Mouse (Mus musculus) layer of hippocampus, postnatal 14 days (tissue): ENCODE measurements around the gene Sfxn3. TPM values are rescaled to one million over a fixed set of nuclear protein-coding genes. Genes with fewer than 3 reads are reported as not detected.
"Not testable (repeated sequence)": the region's sequence is repeated elsewhere in the genome, so short reads cannot be mapped to it uniquely, and the experiment has no call there.

Experiments used
- DNase-seq, 2 experiments: peaks; one replicate each; pipeline ENCODE4 v3.0.0; 2021 to 2022; ENCODE audit warnings: low spot score in 2 of 2, mixed read lengths in 1 of 2
- total RNA-seq, 2 experiments: library from RNA; stranded (reverse); gene quantifications; 2 replicates each; pipeline ENCODE4 v1.2.3; 2021

The Sfxn3 gene
- total RNA-seq, 2 experiments from 2014 or later: 113 to 117 TPM

DNA sequence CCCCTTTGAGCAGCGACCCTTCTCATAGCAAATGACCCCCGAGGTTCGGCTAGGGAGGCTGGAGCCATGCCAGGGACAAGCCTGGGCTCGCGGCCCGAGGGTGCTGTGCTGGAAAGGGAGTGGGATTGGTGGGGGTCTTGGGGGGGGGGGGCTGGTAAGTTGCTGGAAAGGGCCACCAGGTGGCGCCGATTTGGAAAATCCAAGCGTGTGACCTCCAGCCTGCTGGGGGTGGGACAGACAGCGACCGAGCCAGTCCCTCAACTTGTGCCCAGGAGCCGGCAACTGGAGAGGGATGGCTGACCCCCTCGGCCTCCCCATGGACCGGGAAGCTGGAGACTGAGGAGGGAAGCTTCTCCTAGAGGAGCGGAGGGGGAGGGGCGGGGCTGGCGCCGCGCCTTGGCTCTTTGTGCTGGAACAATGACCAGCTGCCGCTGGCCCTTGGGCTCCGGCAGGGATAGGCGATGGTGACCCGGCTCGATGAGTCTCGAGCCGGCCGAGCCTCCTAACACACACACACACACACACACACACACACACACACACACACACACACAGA, 30.0 kb upstream of the Sfxn3 start:
- DNase-seq: peak; percentile 81 to 83

DNA sequence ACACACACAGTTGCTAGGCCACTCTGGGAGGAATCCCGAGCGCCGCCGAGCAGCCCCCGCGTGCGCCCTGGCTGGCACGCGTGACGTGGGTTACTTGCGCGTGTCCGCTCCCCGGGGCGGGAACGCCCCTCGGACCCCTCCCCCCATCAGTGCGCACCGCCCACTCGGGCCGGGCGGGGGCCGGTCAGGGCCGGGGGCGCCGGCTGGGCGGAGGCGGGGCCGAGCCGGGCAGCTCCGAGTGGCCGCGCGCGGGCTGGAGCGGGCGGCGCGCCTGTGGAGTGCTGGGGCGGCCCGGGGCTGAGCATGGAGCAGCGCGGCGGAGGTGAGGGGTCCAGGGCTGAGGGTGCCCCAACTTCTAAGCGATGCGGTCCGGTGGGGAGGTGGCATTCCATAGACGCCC, 29.4 kb upstream of the Sfxn3 start:
- peak; percentile 80 to 83 for DNase-seq

DNA sequence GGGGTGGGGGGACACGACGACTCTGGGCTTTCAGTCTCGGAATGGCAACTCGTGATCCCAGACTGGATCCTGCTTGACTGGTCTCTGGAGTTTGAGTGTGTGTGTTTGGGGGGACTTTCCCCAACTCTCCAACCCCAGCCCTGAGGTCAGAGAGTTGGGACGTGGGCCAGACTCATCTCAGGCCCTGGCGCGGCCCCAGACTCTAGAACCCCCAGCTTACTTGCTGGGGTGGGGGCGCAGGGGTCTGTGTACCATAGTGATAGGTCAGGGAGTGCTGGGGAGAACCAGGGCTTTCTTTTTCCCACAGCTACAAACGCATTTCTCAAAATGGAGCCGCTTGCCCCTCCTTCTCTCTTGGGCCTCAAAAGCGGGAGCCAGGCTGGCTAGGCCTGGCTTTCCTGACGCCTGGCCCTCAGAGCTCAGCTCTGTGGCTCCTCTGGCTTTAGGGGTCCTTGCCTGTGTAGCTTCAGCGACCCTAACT, 28.9 kb upstream of the Sfxn3 start:
- no peak for DNase-seq

DNA sequence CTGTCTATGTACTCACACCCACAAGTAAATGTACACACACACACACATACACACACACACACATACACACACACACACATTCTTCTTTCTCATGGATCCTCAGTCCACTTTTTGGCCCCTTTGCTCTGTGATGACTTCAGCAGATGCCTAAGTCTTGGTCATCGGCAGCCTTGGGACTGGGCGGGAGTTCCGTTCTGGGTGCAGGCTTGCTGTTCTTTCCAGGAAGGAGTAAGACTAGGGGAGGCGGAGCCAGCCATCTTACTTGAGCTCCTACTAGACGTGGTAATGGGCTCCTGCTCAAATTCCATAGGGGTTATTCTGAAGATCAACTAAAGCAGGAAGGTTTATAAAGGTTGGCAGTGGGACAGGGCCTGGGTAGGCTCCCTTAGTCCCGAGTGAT, 27.0 kb upstream of the Sfxn3 start:
- DNase-seq: no peak

DNA sequence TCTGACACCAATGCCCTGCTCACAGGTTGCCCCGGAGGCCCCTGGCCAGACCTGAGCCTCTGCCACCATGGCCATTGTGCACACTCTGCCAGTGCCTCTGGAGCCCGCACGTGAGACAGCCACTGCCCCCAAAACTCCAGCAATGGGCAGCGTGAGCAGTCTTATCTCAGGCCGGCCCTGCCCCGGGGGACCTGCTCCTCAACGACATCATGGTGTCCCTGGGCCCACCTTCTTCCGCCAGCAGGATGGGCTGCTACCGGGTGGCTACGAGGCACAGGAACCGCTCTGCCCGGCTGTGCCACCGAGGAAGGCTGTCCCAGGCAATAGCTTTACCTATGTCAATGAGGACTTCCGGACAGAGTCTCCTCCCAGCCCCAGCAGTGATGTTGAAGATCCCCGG, 25.9 kb upstream of the Sfxn3 start:
- DNase-seq: no peak

DNA sequence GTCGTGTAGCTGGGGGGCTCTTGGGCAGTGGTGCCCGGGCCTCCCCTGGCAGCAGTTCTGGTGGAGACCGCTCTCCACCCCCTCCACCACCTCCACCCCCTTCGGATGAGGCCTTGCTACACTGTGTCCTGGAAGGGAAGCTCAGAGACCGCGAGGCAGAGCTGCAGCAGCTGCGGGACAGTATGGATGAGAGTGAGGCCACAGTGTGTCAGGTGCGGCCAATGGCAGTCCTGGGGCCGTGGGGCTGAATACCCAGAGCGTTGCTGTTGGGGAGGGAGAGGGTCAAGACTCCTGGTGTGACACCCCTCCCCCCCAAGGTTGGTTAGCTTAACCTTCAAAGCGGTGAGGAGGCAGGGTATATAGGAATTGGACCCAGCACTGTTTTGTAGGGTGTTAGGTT, 23.3 kb upstream of the Sfxn3 start:
- no peak for DNase-seq

DNA sequence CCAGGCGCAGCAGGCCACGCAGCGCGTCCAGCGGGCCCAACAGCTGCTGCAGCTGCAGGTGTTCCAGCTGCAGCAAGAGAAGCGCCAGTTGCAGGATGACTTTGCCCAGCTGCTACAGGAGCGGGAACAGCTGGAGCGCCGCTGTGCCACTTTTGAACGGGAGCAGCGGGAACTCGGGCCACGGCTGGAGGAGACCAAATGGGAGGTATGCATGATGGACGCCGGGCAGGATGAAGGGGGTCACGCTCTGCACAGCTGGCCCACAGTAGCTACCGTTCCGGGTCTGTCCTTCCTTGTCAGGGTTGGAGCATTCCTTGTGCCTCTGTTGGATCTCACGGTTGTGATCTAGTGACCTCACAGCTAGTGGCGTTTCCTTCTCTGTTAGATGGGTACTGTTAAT, 22.5 kb upstream of the Sfxn3 start:
- no peak for DNase-seq

DNA sequence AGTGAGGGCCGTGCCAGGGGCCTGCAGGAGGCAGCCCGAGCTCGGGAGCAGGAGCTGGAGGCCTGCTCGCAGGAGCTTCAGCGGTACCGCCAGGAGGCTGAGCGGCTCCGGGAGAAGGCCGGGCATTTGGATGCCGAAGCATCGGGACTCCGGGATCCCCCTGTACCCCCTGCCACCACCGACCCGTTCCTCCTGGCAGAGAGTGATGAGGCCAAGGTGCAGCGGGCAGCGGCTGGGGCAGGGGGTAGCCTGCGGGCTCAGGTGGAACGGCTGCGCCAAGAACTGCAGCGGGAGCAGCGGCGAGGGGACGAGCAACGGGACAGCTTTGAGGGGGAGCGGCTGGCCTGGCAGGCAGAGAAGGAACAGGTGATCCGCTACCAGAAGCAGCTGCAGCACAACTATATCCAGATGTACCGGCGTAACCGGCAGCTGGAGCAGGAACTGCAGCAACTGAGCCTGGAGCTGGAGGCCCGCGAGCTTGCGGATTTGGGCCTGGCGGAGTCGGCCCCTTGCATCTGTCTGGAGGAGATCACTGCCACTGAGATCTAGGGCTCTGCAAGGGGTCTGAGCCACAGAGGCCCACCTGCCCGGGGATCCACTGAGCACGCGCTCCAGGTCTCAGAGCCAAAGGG, 21.2 kb upstream of the Sfxn3 start:
- DNase-seq: no peak

DNA sequence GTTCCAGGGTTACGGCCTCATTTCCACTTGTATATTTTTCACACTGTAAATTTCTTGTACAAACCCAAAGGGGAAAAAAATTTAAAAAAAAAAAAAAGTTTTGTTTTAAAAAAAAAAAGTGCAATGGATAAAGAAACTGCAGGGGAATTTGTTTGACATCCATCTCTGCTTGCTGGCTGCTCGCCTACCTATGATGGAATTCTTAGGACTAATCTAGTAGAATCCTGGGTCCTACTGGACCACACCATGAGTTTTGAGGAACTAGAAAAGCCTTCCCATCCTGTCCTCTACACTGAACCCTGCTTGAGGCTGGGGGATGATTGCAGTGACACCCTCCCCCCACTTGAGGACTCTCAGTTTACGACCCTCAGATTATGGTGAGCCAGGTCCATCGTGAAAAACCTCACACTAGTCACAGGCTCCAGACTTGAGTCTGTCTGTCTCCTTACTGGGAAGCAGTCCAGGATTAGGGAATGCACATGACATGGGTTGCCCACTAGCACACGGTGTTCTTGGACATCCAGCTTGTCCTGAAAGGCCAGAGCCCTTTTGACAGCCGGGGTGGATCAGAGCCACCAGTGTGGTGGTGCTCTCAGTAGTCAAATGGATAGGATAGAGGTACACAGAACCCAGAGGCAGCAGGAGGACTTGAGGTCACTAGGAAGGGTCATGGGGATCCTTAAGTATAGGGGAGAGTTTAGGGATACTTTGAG, 20.2 kb upstream of the Sfxn3 start:
- DNase-seq: no peak

DNA sequence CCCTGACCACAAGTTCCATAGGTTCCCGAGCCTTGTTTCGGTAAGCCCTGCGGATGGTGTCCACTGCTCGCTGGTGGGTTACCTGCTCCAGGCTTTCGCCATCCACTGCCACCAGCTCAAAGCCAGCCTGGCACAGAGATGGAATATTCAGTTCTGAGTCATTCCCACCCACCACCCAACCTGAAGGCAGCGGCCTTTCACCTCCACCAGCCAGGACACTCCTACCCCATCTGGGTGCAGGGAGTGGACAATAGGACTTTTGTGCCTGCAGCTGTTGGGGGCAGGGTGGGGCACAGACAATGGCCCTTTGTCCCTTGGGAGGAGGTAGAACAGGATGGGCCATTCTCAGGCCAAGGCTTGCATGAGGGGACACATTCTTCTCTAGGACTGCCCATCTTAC, 19.5 kb upstream of the Sfxn3 start:
- DNase-seq: no peak

DNA sequence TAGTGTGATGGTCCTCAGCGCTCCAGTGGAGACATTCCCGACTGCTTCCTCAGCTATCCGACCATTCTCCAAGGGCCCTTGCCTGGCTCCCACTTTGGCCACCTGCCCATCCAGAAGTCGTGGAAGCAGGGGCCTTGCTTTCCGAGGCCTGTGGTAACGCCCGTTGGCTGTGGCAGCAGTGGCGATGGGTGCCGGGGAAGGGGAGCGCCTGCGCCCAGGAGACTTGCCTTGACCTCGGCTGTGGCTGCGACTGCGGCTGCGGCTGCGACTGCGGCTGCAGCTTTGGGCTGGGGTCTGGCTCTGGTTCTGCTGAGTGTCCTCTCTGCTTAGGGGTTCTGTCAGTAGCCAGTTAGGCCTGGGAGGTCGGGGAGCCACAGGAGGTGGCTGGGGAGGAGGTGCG, 18.6 kb upstream of the Sfxn3 start:
- no peak for DNase-seq

DNA sequence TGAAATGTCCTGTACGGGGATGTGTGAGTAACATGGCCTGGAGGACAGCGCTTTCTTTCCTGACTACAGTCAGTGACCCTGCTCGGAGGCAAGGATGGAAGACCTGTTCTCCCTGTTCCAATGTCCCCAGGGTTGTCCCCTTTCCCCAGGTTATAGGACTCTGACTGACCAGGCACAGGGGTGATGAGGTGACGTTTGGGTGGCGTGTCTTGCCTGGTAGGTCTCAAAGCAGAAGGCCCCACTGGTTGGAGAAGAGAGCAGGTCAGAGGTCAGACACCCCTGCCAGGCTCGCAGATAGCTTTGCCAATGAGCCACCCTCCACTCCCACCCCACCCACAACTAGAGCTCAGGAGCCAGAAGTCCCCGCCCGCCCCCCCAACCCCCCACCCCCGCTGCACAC, 17.7 kb upstream of the Sfxn3 start:
- DNase-seq: no peak

DNA sequence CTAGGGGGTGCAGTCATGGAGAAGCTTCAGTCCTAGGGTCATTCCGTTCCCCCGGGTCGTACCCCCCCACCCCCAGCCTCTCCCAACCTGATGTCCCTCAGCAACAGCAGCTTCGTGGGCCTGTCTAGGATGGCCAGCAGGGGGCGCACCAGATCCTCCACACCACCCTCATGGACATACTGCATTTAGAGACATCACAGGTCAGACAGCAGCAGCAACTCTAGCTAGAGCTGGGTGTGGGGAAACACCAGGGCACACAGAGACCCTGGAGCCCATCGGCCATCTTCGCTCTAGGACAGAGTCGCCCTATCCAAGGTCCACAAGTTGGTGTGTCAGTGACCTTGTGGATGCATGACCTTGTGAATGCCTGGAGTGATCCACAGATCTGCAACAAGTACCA, 17.2 kb upstream of the Sfxn3 start:
- DNase-seq: peak in 1 of 2 experiments; percentile 53

DNA sequence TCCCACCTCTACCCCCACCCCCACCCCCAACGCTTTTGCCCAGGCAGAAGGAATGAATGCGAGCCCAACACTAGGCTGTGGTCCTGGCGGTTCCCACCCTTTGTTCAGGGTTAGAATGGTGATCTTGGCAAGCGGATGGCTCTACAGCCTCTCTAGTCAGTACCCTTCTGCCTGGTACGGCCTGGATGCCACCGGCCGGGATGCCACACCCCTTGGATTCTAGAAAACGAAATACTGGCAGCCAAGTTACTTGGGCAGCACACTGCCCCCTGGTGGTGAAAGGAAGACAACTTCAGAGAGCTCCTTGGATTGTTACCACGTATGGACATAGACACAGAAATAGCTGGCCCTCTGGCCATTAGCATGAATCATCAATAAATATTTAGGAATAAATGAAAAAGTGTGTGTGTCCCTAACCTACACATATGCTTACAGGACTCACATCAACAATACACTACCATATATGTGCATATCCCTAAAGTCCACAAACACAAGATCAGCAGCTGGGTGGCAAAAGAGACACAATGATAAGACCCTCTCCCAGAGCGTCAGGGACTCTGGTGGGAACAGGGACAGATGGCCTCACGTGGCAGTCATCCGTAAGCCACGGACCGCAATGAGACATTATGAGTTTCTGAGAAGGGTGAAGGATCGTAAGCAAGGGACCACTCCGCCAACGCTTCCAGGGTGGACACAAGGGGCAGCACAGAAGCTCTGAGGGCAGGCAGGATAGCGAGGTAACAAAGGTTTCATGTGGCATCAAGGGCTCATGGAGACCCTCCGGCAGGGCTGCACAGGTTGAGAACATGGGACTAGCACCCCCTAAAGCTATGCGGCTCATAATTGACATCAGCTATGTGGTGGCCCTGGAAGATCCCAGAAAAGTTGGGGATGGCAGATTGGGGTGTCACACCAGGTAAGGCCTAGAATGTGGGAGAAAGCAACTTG, 16.3 kb upstream of the Sfxn3 start:
- DNase-seq: peak; percentile 71 to 82

DNA sequence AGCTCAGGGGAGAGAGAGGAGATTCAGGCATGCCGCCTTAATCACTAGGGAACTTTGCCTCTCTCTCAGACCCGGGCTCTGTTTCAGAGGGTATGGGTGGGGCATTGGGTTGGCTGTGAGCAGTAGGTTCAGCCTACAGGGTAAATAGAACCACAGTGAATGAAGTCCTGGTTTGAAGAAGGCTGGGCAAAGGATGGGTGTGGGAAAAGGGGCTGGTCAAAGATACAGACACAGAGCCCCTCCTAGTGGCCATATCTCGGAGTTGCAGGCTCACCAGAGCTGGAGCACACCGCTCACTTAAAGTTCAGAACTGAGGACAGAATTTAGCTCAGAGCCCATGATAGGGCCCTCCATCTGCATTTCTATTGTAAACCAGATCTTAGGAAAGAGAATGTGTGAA, 15.5 kb upstream of the Sfxn3 start:
- peak; percentile 73 to 82 for DNase-seq

DNA sequence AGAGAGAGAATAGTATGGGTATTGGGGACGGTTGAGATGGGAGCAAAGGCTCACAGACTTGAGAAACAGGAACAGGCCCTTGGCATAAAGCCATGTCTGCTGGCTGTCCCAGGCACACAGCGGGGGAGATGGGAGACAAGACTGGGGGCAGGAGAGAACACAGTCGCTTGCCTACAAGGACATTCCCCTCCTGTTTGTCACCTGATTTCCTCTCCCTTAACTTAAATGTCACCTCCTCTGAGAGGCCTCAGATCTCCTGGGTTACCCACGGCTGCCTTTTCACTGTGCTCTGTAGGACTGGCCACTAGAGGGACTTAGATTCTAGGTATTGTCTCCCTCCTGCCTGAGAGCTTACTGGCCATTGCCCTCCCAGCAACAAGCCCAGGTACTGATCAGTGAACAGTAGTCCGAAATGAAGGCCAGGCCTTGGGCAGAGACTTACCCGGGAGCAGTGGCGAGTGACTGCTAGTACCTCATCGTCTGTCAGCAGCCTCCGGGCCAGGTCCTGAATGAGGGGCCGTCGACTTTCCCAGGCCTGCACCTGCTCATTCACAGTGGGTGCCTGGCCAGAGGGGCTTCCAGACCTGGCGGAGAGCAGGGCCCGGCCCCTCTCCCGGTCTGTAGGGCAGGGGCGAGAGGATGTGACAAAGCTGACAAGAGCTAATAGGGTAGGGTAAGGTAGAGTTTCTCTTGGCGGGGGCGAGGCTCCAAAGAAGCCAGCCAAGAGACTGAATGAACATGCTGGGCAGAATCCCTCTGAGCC, 14.6 kb upstream of the Sfxn3 start:
- DNase-seq: no peak

DNA sequence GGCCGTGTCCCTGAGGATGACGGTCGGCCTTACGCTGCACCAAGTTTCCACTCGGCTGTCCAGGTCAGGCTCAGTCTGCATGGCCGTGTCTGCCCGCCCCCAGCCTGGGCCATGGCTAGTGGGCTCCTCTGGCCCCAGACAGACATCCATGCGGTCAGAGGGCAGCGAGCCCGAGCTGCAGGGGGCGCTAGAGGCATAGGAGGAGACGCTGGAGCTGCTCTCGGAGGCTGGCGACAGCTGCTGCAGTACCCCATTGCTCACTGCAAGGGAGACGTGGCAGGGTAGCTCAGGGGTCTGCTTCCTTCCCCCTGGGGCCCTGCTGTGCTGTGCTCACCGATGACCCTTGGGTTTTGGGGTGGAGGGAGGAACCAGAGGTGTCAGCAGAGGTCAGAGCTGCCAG, 10.4 kb upstream of the Sfxn3 start:
- no peak for DNase-seq

DNA sequence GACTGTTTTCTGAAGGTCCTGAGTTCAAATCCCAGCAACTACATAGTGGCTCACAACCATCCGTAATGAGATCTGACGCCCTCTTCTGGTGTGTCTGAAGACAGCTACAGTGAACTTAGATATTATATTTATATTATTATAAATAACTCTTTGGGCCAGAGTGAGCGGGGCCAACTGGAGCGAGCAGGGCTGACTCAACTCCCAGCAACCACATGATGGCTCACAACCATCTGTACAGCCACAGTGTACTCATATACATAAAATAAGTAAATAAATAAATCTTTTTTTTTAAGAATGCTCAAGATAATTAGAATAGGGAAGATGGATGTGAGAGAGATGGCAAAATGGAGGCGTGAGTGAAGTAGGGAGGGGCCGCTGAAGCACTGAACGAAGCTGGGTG, 9.1 kb upstream of the Sfxn3 start:
- not testable (repeated sequence) for DNase-seq

DNA sequence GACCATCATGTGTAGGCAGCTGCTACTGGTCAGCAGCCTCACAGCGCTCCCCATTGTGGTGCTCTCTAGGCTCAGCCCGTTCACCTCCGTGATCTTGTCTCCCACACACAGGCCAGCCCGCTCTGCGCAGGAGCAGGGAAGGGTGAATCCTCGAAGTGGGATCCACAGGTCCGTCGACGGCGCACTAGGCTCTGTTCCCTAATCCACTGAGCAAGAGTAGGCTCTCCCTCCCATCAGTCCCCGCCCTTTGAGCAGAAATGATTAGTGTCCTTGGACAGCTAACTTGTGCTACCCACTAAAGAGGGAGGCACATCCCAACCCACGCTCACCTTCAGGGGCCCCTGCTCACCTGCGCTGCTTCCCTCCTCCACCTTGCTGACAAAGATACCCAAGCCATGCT, 7.1 kb upstream of the Sfxn3 start:
- no peak for DNase-seq

DNA sequence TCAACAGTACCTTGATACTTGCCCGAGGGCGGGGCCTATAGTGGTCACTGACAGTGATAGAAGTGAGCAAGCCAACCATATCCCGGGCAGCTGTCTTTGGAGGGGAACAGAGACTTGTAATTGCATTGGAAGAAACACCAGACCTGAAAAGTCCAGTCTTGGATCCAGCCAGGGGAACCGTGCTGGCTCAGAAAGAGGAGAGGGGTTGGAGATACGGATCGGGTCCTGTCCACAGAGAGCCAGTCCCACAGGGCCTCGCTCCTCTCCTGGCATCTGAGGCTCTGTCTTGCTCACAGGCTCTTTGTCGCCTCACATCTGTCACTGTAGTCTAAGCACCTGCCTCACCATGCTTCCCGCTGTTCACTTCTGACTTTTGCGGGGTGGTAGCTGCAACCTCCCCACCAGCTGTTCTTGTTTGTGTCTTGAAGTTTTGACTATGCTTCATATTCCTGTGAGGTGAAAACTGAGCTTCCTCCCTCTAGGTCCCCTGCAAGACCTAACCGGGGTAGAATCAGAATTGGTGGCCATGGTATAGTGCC, 2.8 kb upstream of the Sfxn3 start:
- no peak for DNase-seq

DNA sequence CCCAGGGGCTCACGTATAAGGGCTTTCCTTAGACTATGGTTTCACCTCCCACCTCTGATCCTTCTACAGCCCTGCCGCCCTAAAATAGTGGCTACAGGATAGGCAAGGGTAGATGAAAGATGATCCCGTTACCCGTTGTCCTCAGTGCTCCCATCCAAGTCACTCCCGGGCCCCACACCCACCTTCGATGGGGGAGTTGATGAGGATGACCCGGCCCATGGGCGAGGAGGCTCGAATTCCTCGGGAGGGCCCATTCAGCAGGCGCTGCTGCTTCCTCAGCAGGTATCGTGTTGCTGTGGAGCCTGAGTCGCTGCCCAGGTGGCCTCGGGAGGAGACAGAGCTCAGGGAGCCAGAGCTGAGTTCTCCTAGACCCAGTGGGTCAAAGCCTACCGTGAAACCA, 2.1 kb upstream of the Sfxn3 start:
- DNase-seq: no peak
